Mouse (Mus musculus) megakaryocyte, embryonic 14.5 days (primary cell): ENCODE data around the gene Rpl13a.

Experiments
- FLI1 ChIP-seq: IDR thresholded peaks from 2 replicates; pipeline ENCODE4 v1.6.1; 2012; ENCODE audit warnings: low read length, inconsistent platforms, mixed read lengths
- GATA1 ChIP-seq: IDR thresholded peaks from 3 replicates; pipeline ENCODE4 v1.6.1; 2012; ENCODE audit warnings: mixed read lengths, low read length, inconsistent platforms, borderline replicate concordance

- TF ChIP-seq GATA1 (no peak), FLI1 (no peak)
Measured at GRCm38 (mm10) chr7:45103652-45104180, 24.8 kb downstream of the Rpl13a start, which contains the start of gene Fcgrt.
